Mouse (Mus musculus) embryonic facial prominence, embryonic 10.5 days (tissue): ENCODE data around the gene Prpsap2. TPM values are rescaled to one million over a fixed set of nuclear protein-coding genes. Genes with fewer than 3 reads are reported as not detected.

Experiments used
- DNase-seq: peaks from one replicate; pipeline ENCODE4 v3.0.0-alpha.2; 2017; ENCODE audit warnings: low spot score
- H3K27ac ChIP-seq: fragments of 300-500 bp; sonication (generic); replicated peaks from 2 replicates; pipeline ENCODE4 v1.5.1; 2016; ENCODE audit warnings: mild to moderate bottlenecking
- H3K27me3 ChIP-seq: fragments of 300-500 bp; sonication (generic); replicated peaks from 2 replicates; pipeline ENCODE4 v1.6.1; 2016; ENCODE audit warnings: low read depth, mild to moderate bottlenecking; ENCODE audit not compliant: poor library complexity, severe bottlenecking
- H3K36me3 ChIP-seq: fragments of 300-500 bp; sonication (generic); replicated peaks from 2 replicates; pipeline ENCODE4 v1.6.1; 2016; ENCODE audit warnings: mild to moderate bottlenecking, moderate library complexity
- H3K4me1 ChIP-seq: fragments of 300-500 bp; sonication (generic); 2 replicates; pipeline ENCODE4 v1.6.1; 2016
- H3K4me3 ChIP-seq: fragments of 300-500 bp; sonication (generic); 2 replicates; pipeline ENCODE4 v1.5.1; 2016; ENCODE audit warnings: mild to moderate bottlenecking, moderate library complexity
- H3K9me3 ChIP-seq: fragments of 300-500 bp; sonication (generic); 2 replicates; pipeline ENCODE4 v1.6.1; 2016; ENCODE audit warnings: mild to moderate bottlenecking
- WGBS: fragments of 180-500 bp; shearing (Covaris S2); methylation state at CpG from one replicate; pipeline ENCODE4 v1.1.7; 2016; 5-methylcytosine and 5-hydroxymethylcytosine counted together
- polyA plus RNA-seq: library from polyadenylated mRNA; unstranded; fragments of >200 nt; fragmentation: Nextera tagmentation; extraction: Ambion mirVana; gene quantifications from 2 replicates; pipeline ENCODE4 v1.2.1, GENCODE M21; 2016

Gene Prpsap2
- polyA plus RNA-seq, 1 experiment from 2014 or later = 34.9 TPM

DNA sequence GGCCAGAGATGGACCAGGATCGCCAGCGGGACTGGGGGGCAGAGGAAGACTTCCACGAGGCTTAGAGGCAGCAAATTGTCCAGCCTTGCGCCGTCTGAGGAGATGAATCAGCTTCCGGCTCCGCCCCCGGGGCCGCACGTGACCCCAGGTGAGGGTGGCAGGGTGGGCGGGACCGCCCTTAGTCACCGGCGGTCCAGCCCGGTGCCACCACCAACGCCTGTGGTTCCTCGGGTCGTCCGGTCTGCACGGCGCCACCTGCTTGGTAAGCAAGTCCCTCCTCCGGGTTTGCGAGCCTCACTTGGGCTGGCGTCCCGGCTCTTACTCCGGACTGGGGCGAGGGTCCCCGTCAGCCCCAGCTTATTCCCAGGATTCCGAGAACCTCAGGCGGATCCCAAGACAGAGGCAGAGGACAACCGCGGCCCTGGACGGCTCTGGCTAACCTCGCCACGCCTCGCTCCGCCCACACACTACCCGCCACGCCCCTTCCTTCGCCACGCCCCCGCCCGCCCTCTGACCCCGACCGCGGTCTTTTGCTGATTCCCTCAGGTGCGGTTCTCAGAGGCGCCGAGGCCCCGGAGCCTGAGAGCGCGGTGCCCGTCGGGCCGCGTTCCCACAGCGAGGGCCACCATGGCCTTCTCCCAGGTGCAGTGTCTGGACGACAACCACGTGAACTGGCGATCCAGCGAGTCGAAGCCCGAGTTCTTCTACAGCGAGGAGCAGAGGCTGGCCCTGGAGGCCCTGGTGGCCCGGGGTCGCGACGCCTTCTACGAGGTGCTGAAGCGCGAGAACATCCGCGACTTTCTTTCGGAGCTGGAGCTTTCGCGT is 77.8 kb downstream of the Prpsap2 start, which contains the start of gene Fam83g:
Gene Fam83g (plus strand): TSS at position 185 of the 825 bp plus-strand sequence.
- peaks cover 55% of the 10 kb centered on the region for H3K27me3 ChIP-seq
- peak; percentile 85 for DNase-seq
- H3K4me3 ChIP-seq = peak within 1 kb of the TSS; percentile 58
- WGBS = under 1% methylated on average over 76 of the region's 76 CpGs
- H3K36me3 ChIP-seq = no peaks in the 10 kb centered on the region
- H3K4me1 ChIP-seq = peaks cover 48% of the 10 kb centered on the region
- H3K27ac ChIP-seq = peak within 1 kb of the TSS; percentile 66; the same call in 1 of the 2 replicates
- H3K9me3 ChIP-seq = no peaks in the 10 kb centered on the region

Other genes with a start within 250 kb of the Prpsap2 start
- 24.7 and 25.4 TPM in 2 replicates for gene Epn2, start 182.4 kb downstream of the Prpsap2 start, polyA plus RNA-seq
- 6.0 and 6.5 TPM in 2 replicates for gene Grap, start 108.8 kb downstream of the Prpsap2 start, polyA plus RNA-seq
- gene Fam83g, start 78.0 kb downstream of the Prpsap2 start, polyA plus RNA-seq = 2.2 and 2.3 TPM in 2 replicates
- gene Slc5a10, start 41.3 kb downstream of the Prpsap2 start, polyA plus RNA-seq = 0.14 TPM in 1 of 2 replicates, not detected in the other
- gene Ulk2, start 93.0 kb upstream of the Prpsap2 start, polyA plus RNA-seq = 11.5 and 12.6 TPM in 2 replicates
- 18.6 and 19.1 TPM in 2 replicates for gene Akap10, start 168.2 kb upstream of the Prpsap2 start, polyA plus RNA-seq
- 14.9 and 15.3 TPM in 2 replicates for gene Specc1, start 194.7 kb upstream of the Prpsap2 start, polyA plus RNA-seq